10 mouse cellular contexts compared by ENCODE assay signal in genomic region chr9:40344801-40345492, GRCm38 (mm10).
DNase-seq lines count a peak whose midpoint lies in the region; ATAC-seq and TF ChIP-seq lines count a peak whose summit lies in the region.
"Had no signal": no experiment of that assay in that cellular context is flagged by ENCODE, and none has a peak within 500 bp of the region (broad histone marks: within the 10 kb centered on the region; RNA-seq: fewer than 3 reads in every experiment).

No protein-coding gene starts in this region.

- DNase-seq in layer of hippocampus, adult 2 months (ENCODE audit: low spot score in 2 of 2), result no peak
- DNase-seq in layer of hippocampus, adult 9-10 months (ENCODE audit: low spot score), result no peak
- DNase-seq in cerebellum, postnatal 25 days, result peak; percentile 51 to 64
- no peak for DNase-seq in forebrain, postnatal 0 days
- DNase-seq in urinary bladder, postnatal 25 days (ENCODE audit: low spot score), result no peak
- no peak for DNase-seq in gastrocnemius, postnatal 36 days
- no peak for DNase-seq in frontal cortex, postnatal 10 days (ENCODE audit: low spot score in 2 of 2)
- DNase-seq: gastrocnemius, postnatal 10 days; liver, embryonic 13.5 days had no signal

- H3K4me1 ChIP-seq in forebrain, postnatal 0 days (ENCODE audit: insufficient read depth), result peaks cover 43% of the 10 kb centered on the region
- peaks cover 47% of the 10 kb centered on the region for H3K4me1 ChIP-seq in midbrain, embryonic 15.5 days

- peak overlapping the region; percentile 66 for H3K4me3 ChIP-seq in layer of hippocampus, adult 2 months
- H3K4me3 ChIP-seq in forebrain, postnatal 0 days (ENCODE audit: low read depth, low read length), result peak overlapping the region; percentile 47
- H3K4me3 ChIP-seq in midbrain, embryonic 15.5 days, result peak overlapping the region; percentile 44
- H3K4me3 ChIP-seq: liver, embryonic 13.5 days had no signal

- no peaks in the 10 kb centered on the region for H3K27me3 ChIP-seq in forebrain, postnatal 0 days (ENCODE audit: insufficient read depth, low read length)
- H3K27me3 ChIP-seq in midbrain, embryonic 15.5 days (replicated peaks), result no peaks in the 10 kb centered on the region
- H3K27me3 ChIP-seq: liver, embryonic 13.5 days had no signal

- no peaks in the 10 kb centered on the region for H3K9me3 ChIP-seq in forebrain, postnatal 0 days (ENCODE audit: low read length)
- no peaks in the 10 kb centered on the region for H3K9me3 ChIP-seq in midbrain, embryonic 15.5 days
- H3K9me3 ChIP-seq: liver, embryonic 13.5 days had no signal

- no peaks in the 10 kb centered on the region for H3K36me3 ChIP-seq in forebrain, postnatal 0 days (ENCODE audit: insufficient read depth)
- no peaks in the 10 kb centered on the region for H3K36me3 ChIP-seq in midbrain, embryonic 15.5 days (replicated peaks)
- H3K36me3 ChIP-seq: liver, embryonic 13.5 days had no signal

- WGBS in forebrain, postnatal 0 days, result 41% methylated on average over 10 of the region's 10 CpGs
- WGBS in midbrain, embryonic 15.5 days, result 54% methylated on average over 10 of the region's 10 CpGs

- H3K4me2 ChIP-seq in forebrain, postnatal 0 days (ENCODE audit: low read depth), result peak overlapping the region; percentile 74
- peak overlapping the region; percentile 78 for H3K4me2 ChIP-seq in midbrain, embryonic 15.5 days

- intact Hi-C loops in gastrocnemius, postnatal 36 days (cut with DNase I), result loop anchor here (5.0 kb wide), 1 partner anchor 47 kb away; no protein-coding TSS in a partner anchor

- TF ChIP-seq CTCF in layer of hippocampus, adult 2 months (conservative IDR thresholded peaks at IDR 0.05), result no peak
- TF ChIP-seq CTCF in forebrain, postnatal 0 days (IDR thresholded peaks at IDR 0.05; ENCODE audit: low read depth), result no peak

- peak; percentile 8 for ATAC-seq in forebrain, postnatal 0 days
- peak; percentile 13 for ATAC-seq in midbrain, embryonic 15.5 days (replicated peaks)

- peak overlapping the region; percentile 99 for H3K27ac ChIP-seq in layer of hippocampus, adult 2 months
- H3K27ac ChIP-seq in forebrain, postnatal 0 days (ENCODE audit: low read depth, low read length), result peak overlapping the region; percentile 94
- peak overlapping the region; percentile 92 for H3K27ac ChIP-seq in midbrain, embryonic 15.5 days
- H3K27ac ChIP-seq: liver, embryonic 13.5 days had no signal

- peak overlapping the region; percentile 67 for H3K9ac ChIP-seq in forebrain, postnatal 0 days
- peak overlapping the region; percentile 50 for H3K9ac ChIP-seq in midbrain, embryonic 15.5 days
- H3K9ac ChIP-seq: liver, embryonic 13.5 days had no signal

Comparison
In these comparisons a context has a peak if more than half of its experiments do, and no peak if none do; other contexts are left out.
1. DNase-seq: peak in cerebellum, postnatal 25 days (2 of 2); none in layer of hippocampus, adult 2 months (0 of 2), layer of hippocampus, adult 9-10 months (single experiment), forebrain, postnatal 0 days (single experiment), urinary bladder, postnatal 25 days (single experiment), gastrocnemius, postnatal 36 days (0 of 2) and frontal cortex, postnatal 10 days (0 of 2).
2. Peak in every context shown above with its lines, with median percentiles within 50 percentile points of each other: H3K27ac ChIP-seq and H3K4me3 ChIP-seq.